Mouse (Mus musculus): Measurements from ENCODE around the gene Rnasel.

DNA sequence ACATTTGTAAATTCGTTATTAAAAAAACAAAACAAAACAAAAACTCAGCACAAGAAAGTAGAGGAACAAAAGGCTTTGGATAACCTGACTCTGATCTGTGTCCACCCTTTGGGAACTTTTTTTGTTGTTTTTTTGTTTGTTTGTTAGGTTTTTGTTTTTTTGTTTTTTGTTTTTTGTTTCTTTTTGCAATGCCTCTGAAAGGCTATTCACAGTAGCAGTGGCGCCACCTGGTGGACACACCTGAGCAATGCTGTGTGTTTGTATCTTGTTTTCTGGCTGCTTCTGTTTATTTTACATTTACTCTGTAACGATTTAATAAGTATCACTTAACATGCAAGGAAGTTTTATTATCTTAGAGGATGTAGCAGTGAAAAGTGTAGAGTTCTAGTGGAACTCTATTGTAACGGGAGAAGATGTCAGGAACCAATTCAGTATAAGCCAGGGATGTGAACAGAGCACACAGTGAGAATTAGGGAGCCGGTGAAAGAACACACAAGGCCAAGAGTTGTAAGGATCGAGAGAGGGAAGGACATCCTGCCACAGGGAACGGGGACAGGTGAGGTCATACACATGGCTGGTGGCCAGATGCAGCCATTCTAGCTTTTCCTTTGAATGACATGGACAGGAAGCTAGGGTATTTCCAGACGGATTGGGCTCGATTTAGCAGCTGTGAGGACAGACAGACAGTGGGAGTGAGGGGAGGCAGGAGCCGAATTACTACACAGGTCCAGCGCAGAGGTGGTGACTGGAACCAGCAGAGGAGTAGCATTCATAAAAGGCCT lies 6.7 kb upstream of the Rnasel start:
- TF ChIP-seq CTCF (IDR thresholded peaks at IDR 0.05; ENCODE audit: low read depth): peak; percentile 91
- TF ChIP-seq EP300 (IDR thresholded peaks at IDR 0.05; ENCODE audit: low read depth): no peak

Data from liver, postnatal 0 days (tissue).